Mouse (Mus musculus) stomach, postnatal 0 days (tissue): Measurements from ENCODE around the gene Smad1. TPM values are rescaled to one million over a fixed set of nuclear protein-coding genes. Genes with fewer than 3 reads are reported as not detected.

Source experiments
- ATAC-seq: fragments of 200-750 bp; cut with Nextera tagmentation; 2 replicates; pipeline ENCODE4 v1.8.0; 2017; ENCODE audit not compliant: low FRiP score, low TSS enrichment
- DNase-seq: peaks from one replicate; pipeline ENCODE4 v3.0.0-alpha.2; 2016; ENCODE audit warnings: low spot score
- H3K27ac ChIP-seq: fragments of 300-500 bp; sonication (generic); replicated peaks from 2 replicates; pipeline ENCODE4 v1.5.1; 2014; ENCODE audit warnings: mild to moderate bottlenecking, control low read depth
- H3K27me3 ChIP-seq: fragments of 300-500 bp; sonication (generic); 2 replicates; pipeline ENCODE4 v1.6.1; 2014; ENCODE audit warnings: low read length; ENCODE audit not compliant: control insufficient read depth, insufficient read depth
- H3K36me3 ChIP-seq: fragments of 300-500 bp; sonication (generic); 2 replicates; pipeline ENCODE4 v1.6.1; 2014; ENCODE audit warnings: low read length, mixed read lengths; ENCODE audit not compliant: control insufficient read depth, insufficient read depth
- H3K4me1 ChIP-seq: fragments of 300-500 bp; sonication (generic); replicated peaks from 2 replicates; pipeline ENCODE4 v1.6.1; 2014; ENCODE audit warnings: antibody characterized with exemption; ENCODE audit not compliant: control insufficient read depth, insufficient read depth
- H3K4me2 ChIP-seq: fragments of 300-500 bp; sonication (generic); replicated peaks from 2 replicates; pipeline ENCODE4 v1.6.1; 2014; ENCODE audit warnings: low read depth, mild to moderate bottlenecking, control low read depth, moderate library complexity
- H3K4me3 ChIP-seq: fragments of 300-500 bp; sonication (generic); 2 replicates; pipeline ENCODE4 v1.5.1; 2014; ENCODE audit warnings: low read depth, low read length, control low read depth
- H3K9ac ChIP-seq: fragments of 300-500 bp; sonication (generic); 2 replicates; pipeline ENCODE4 v1.6.1; 2014; ENCODE audit warnings: mild to moderate bottlenecking, low read length, control low read depth, mixed read lengths
- H3K9me3 ChIP-seq: fragments of 300-500 bp; sonication (generic); 2 replicates; pipeline ENCODE4 v1.6.1; 2016; ENCODE audit warnings: low read length; ENCODE audit not compliant: control insufficient read depth
- CTCF ChIP-seq: IDR thresholded peaks from 2 replicates; pipeline ENCODE4 v1.5.1; 2016; ENCODE audit warnings: antibody characterized with exemption, low read depth, mild to moderate bottlenecking, moderate library complexity
- EP300 ChIP-seq: optimal IDR thresholded peaks from 2 replicates; pipeline ENCODE3; 2016; ENCODE audit warnings: antibody characterized with exemption
- WGBS: fragments of 180-500 bp; shearing (Covaris S2); extraction: QIAGEN DNeasy Blood & Tissue Kit; methylation state at CpG from one replicate; pipeline ENCODE4 v1.1.7; 2014; 5-methylcytosine and 5-hydroxymethylcytosine counted together
- polyA plus RNA-seq: library from polyadenylated mRNA; unstranded; fragments of >200 nt; fragmentation: Nextera tagmentation; extraction: Ambion mirVana; gene quantifications from 2 replicates; pipeline ENCODE4 v1.2.1, GENCODE M21; 2015

Gene Smad1
- polyA plus RNA-seq, 1 experiment from 2014 or later = 25.9 TPM

DNA sequence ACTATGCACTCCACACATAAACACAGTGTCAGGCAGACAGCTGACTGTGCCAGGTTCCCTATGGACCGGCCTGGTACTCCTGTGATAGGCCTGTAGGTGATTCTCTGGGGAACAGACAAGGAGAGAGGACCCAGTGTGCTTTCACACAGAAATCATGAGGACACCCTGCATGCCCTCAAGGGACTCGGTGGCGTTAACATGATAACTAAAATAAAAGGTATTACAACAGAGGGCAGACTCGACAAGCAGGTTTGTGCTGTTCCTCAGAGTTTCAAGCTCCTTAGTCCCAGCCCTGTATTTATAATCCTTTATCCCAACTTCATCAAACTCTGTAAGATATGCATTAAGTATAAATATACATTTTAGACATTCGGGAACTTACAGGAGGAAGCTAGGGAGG lies 12.5 kb downstream of the Smad1 start:
- ATAC-seq (peak; percentile 34; the same call in 1 of the 2 replicates), DNase-seq (no peak)
- peaks cover 3% of the 10 kb centered on the region; the same call in 1 of the 2 replicates for H3K4me1 ChIP-seq
- H3K36me3 ChIP-seq = no peaks in the 10 kb centered on the region
- H3K27me3 ChIP-seq = no peaks in the 10 kb centered on the region
- no peaks in the 10 kb centered on the region for H3K9me3 ChIP-seq
- H3K27ac ChIP-seq = peak overlapping the region; percentile 67
- 52% methylated on average over 5 of the region's 5 CpGs for WGBS
- H3K9ac ChIP-seq = no peak overlapping the region
- H3K4me2 ChIP-seq = no peak overlapping the region
- TF ChIP-seq CTCF (no peak), EP300 (no peak)
- H3K4me3 ChIP-seq = no peak overlapping the region

DNA sequence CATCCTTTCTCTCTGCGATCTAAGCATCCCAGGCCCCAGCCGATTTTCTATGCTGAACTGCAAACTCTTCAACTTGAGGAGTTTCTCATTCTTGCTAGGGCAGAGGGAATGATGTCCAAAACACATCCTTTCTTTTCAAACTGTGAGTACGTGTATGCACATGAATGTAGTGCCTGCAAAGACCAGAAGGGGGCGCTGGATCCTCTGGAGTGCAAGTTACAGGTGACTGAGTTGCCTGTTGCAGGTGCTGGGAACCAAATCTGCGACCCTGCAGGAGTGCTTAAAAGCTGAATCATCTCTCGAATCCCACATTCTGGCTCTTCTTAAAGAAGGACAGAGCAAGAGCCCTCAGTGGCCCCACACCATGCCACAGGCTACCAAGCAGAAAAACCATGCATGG lies 13.0 kb downstream of the Smad1 start:
- no peak for DNase-seq
- no peaks in the 10 kb centered on the region for H3K9me3 ChIP-seq
- ATAC-seq = no peak
- whole genome bisulfite sequencing = 76% methylated on average over 6 of the region's 6 CpGs
- H3K27me3 ChIP-seq = no peaks in the 10 kb centered on the region
- no peak overlapping the region for H3K4me2 ChIP-seq
- H3K4me1 ChIP-seq = peaks cover 3% of the 10 kb centered on the region; the same call in 1 of the 2 replicates
- no peak overlapping the region for H3K4me3 ChIP-seq
- TF ChIP-seq EP300 = no peak
- peak; percentile 61 for TF ChIP-seq CTCF
- no peak overlapping the region for H3K9ac ChIP-seq
- peak overlapping the region; percentile 67 for H3K27ac ChIP-seq
- no peaks in the 10 kb centered on the region for H3K36me3 ChIP-seq

DNA sequence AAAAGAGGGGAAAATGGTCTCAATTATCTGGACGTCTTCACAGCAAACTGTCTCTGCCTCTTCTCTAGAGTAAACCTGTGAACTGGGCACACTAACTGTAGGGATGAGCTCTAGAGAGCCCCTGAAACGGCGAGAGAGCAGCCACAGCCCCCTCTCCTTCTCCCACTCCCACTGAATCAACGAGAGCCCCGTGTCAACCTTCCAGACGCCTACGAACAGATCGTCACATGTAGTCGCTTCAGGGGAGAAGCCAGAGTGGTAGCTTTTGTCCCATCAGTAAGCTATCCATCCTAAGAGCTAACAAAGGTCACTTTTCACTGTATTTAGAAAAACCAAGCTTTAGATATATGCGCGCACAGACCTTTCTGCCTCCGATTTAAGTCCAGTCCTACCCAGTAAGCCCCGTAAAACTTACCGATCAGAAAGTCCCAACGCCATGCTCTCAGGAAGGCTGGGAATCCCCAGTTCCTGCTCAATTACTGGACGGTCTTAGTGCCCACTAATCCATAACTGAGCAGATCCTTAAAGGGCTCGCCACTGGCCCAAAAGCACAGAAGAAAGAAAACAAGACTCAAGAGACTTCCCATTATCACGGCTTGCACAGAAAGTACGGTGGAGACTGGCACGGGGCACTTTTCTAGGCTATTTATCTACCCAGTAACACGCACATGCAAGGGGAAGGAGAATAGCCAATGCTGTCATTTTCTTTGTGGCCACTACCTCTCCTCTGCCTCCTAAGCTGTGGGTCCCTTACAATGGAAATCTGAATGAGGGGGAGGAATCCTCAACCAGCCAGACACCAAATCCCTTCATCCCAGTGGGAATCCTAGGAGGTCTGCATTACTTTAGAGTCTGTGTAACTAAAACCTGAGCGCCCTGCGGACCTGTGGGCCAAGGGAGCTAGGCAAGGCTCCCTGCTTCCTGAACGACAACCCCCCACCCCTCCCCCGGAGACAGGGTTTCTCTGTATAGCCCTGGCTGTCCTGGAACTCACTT lies 14.7 kb downstream of the Smad1 start:
- Histone ChIP-seq H3K36me3 (peaks cover 2% of the 10 kb centered on the region; the same call in 1 of the 2 replicates), H3K9ac (no peak overlapping the region), H3K4me1 (peaks cover 3% of the 10 kb centered on the region; the same call in 1 of the 2 replicates), H3K4me3 (no peak overlapping the region), H3K9me3 (no peaks in the 10 kb centered on the region), H3K4me2 (no peak overlapping the region), H3K27ac (no peak overlapping the region), H3K27me3 (no peaks in the 10 kb centered on the region)
- DNase-seq (no peak), ATAC-seq (no peak)
- no peak for TF ChIP-seq EP300
- no peak for TF ChIP-seq CTCF
- whole genome bisulfite sequencing = 50% methylated on average over 25 of the region's 25 CpGs

- DNase-seq (no peak), ATAC-seq (no peak)
- H3K27me3 ChIP-seq = no peaks in the 10 kb centered on the region
- 27% methylated on average over 8 of the region's 8 CpGs for WGBS
- H3K36me3 ChIP-seq = peaks cover 2% of the 10 kb centered on the region; the same call in 1 of the 2 replicates
- no peak for TF ChIP-seq CTCF
- H3K27ac ChIP-seq = no peak overlapping the region
- H3K4me2 ChIP-seq = no peak overlapping the region
- no peaks in the 10 kb centered on the region for H3K4me1 ChIP-seq
- no peak overlapping the region for H3K9ac ChIP-seq
- no peaks in the 10 kb centered on the region for H3K9me3 ChIP-seq
- H3K4me3 ChIP-seq = no peak overlapping the region
These were observed 16.5 kb downstream of the Smad1 start for GRCm38 (mm10) chr8:79382857-79383262.

- Histone ChIP-seq H3K4me2 (no peak overlapping the region), H3K4me3 (no peak overlapping the region), H3K27ac (no peak overlapping the region), H3K9ac (no peak overlapping the region), H3K9me3 (no peaks in the 10 kb centered on the region), H3K4me1 (no peaks in the 10 kb centered on the region), H3K36me3 (peaks cover 2% of the 10 kb centered on the region; the same call in 1 of the 2 replicates), H3K27me3 (no peaks in the 10 kb centered on the region)
- no peak for DNase-seq
- ATAC-seq = no peak; the same call in 1 of the 2 replicates
- TF ChIP-seq CTCF = no peak
- TF ChIP-seq EP300 = no peak
- WGBS = 64% methylated on average over 6 of the region's 6 CpGs
These were observed 17.5 kb downstream of the Smad1 start for GRCm38 (mm10) chr8:79381771-79382170.

GRCm38 (mm10) chr8:79380386-79380785 lies 18.9 kb downstream of the Smad1 start:
- no peaks in the 10 kb centered on the region for H3K27me3 ChIP-seq
- no peak overlapping the region for H3K9ac ChIP-seq
- no peaks in the 10 kb centered on the region for H3K4me1 ChIP-seq
- ATAC-seq = no peak
- WGBS = 67% methylated on average over 1 of the region's 1 CpGs
- DNase-seq = no peak
- H3K4me3 ChIP-seq = no peak overlapping the region
- no peaks in the 10 kb centered on the region for H3K9me3 ChIP-seq
- peaks cover 2% of the 10 kb centered on the region; the same call in 1 of the 2 replicates for H3K36me3 ChIP-seq
- TF ChIP-seq CTCF (no peak), EP300 (no peak)
- H3K4me2 ChIP-seq = no peak overlapping the region
- H3K27ac ChIP-seq = no peak overlapping the region
